Mouse (Mus musculus) layer of hippocampus, postnatal 25 days (tissue): ENCODE results near the gene Hif1an. TPM values are rescaled to one million over a fixed set of nuclear protein-coding genes. Genes with fewer than 3 reads are reported as not detected.
A peak's percentile ranks its signal among the peaks of the same experiment; 100 is the strongest.

Experiments used
- DNase-seq, 2 experiments: peaks; one replicate each; pipeline ENCODE4 v3.0.0; 2022; ENCODE audit warnings: mixed read lengths in 2 of 2, low spot score in 1 of 2; ENCODE audit errors: extremely low spot score in 1 of 2
- total RNA-seq, 2 experiments: library from RNA; stranded (reverse); gene quantifications; 2 replicates each; pipeline ENCODE4 v1.2.3; 2021

The Hif1an gene
- total RNA-seq, 2 experiments from 2014 or later = 29.8 to 30.2 TPM

- DNase-seq = peak; percentile 90 to 97
Measured at GRCm38 (mm10) chr19:44554861-44555590, 7.6 kb upstream of the Hif1an start, which contains the start of gene Ndufb8. Gene Ndufb8 (minus strand): TSS chr19:44555440.

GRCm38 (mm10) chr19:44564006-44564405 is 1.4 kb downstream of the Hif1an start:
- no peak for DNase-seq

GRCm38 (mm10) chr19:44567763-44568162 is 5.1 kb downstream of the Hif1an start:
- no peak for DNase-seq

GRCm38 (mm10) chr19:44576275-44576674 is 13.6 kb downstream of the Hif1an start:
- DNase-seq = no peak

GRCm38 (mm10) chr19:44578038-44578437 is 15.4 kb downstream of the Hif1an start:
- DNase-seq = no peak

GRCm38 (mm10) chr19:44582103-44582502 is 19.5 kb downstream of the Hif1an start:
- DNase-seq = no peak

GRCm38 (mm10) chr19:44582638-44583309 is 20.1 kb downstream of the Hif1an start:
- DNase-seq = peak; percentile 98 to 99

GRCm38 (mm10) chr19:44588036-44588435 is 25.4 kb downstream of the Hif1an start:
- no peak for DNase-seq

GRCm38 (mm10) chr19:44589591-44590223 is 27.1 kb downstream of the Hif1an start:
- no peak for DNase-seq

GRCm38 (mm10) chr19:44590992-44591391 is 28.3 kb downstream of the Hif1an start:
- DNase-seq = no peak

- DNase-seq = no peak
Measured at GRCm38 (mm10) chr19:44591638-44592037, 29.0 kb downstream of the Hif1an start.

GRCm38 (mm10) chr19:44594180-44594579 is 31.5 kb downstream of the Hif1an start:
- no peak for DNase-seq

GRCm38 (mm10) chr19:44618166-44618565 is 55.5 kb downstream of the Hif1an start:
- peak in 1 of 2 experiments; percentile 14 for DNase-seq

Other genes starting within 250 kb of the Hif1an start
- gene Scd4, start 229.8 kb upstream of the Hif1an start, total RNA-seq = 1 to 10 TPM; 2.8 to 2.9 TPM
- gene Scd1, start 155.0 kb upstream of the Hif1an start, total RNA-seq = 100 to 1,000 TPM; 139 to 156 TPM
- under 1 TPM in 1 of 2 experiments, not detected in 1; 0.09 TPM for gene Wnt8b, start 69.4 kb upstream of the Hif1an start, total RNA-seq
- under 1 TPM; 0.28 to 0.42 TPM for gene Sec31b, start 17.0 kb upstream of the Hif1an start, total RNA-seq
- not detected for gene Gm20538, start 10.0 kb upstream of the Hif1an start, total RNA-seq
- 100 to 1,000 TPM; 343 to 371 TPM for gene Ndufb8, start 7.4 kb upstream of the Hif1an start, total RNA-seq
- gene Pax2, start 193.2 kb downstream of the Hif1an start, total RNA-seq = under 1 TPM; 0.30 to 0.52 TPM